Mouse (Mus musculus): ENCODE results near the gene Spesp1. TPM values are rescaled to one million over a fixed set of nuclear protein-coding genes. Genes with fewer than 3 reads are reported as not detected.

Spesp1 gene
- not detected in 4 replicates for total RNA-seq (2023; ENCODE audit: inconsistent age)

GRCm38 (mm10) chr9:62281991-62282390 is at the start of gene Spesp1:
Gene Spesp1, minus strand, starts transcription at chr9:62282208.

Other genes with a start within 250 kb of the Spesp1 start
- gene Glce, start 159.6 kb downstream of the Spesp1 start, total RNA-seq (2023; ENCODE audit: inconsistent age): 8.7 to 12.4 TPM (median 10.0 TPM) in 4 replicates
- gene Anp32a, start 59.1 kb upstream of the Spesp1 start, total RNA-seq (2023; ENCODE audit: inconsistent age): 348 to 386 TPM (median 362 TPM) in 4 replicates